Mouse (Mus musculus): ENCODE measurements around the gene Hadhb.

DNA sequence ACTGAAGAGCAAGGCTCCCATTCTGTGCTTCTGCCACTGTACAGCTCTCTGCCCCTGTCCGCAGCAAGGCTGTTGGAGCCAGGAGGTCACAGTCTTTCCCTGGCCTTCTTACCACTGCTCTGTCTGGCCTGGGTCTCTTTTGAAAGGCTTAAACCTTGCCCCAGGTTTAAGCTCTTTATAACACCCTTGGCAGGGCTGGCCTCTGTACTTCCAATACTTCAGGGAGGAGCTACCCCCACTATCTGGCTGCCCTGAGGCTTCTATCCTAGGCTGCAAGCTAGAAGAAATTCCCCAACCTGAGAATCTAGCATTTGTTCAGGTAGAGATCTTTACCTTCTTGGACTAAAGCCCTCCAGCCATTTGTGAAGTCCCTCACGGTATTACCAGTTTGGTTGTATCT lies 45.1 kb upstream of the Hadhb start:
- TF ChIP-seq CTCF (IDR thresholded peaks at IDR 0.05; ENCODE audit: low read depth) (no peak), EP300 (IDR thresholded peaks at IDR 0.05; ENCODE audit: low read depth) (no peak)

Measured in heart, postnatal 0 days (tissue).